Mouse (Mus musculus) c-Kit-positive CD71-negative TER-119-negative erythroid progenitor cells, embryonic 14.5 days (primary cell): ENCODE results near the gene Ephb6.

Source experiments
- DNase-seq: peaks from one replicate; pipeline ENCODE4 v3.0.0-alpha.2; 2013; ENCODE audit warnings: low read depth

Ephb6 gene

GRCm38 (mm10) chr6:41628180-41628579 is 22.9 kb downstream of the Ephb6 start:
- DNase-seq: no peak

- no peak for DNase-seq
These were observed 25.5 kb downstream of the Ephb6 start for GRCm38 (mm10) chr6:41630791-41631190.

GRCm38 (mm10) chr6:41631549-41631948 is 26.3 kb downstream of the Ephb6 start:
- DNase-seq: no peak

GRCm38 (mm10) chr6:41635211-41635610 is 29.9 kb downstream of the Ephb6 start:
- DNase-seq: no peak

GRCm38 (mm10) chr6:41636178-41636577 is 30.9 kb downstream of the Ephb6 start, which contains the start of gene Trpv6:
Trpv6 (minus strand) TSS chr6:41636405.
- no peak for DNase-seq

GRCm38 (mm10) chr6:41637393-41637792 is 32.1 kb downstream of the Ephb6 start:
- DNase-seq: no peak

- no peak for DNase-seq
These were observed 32.7 kb downstream of the Ephb6 start for GRCm38 (mm10) chr6:41637927-41638506.

GRCm38 (mm10) chr6:41640449-41640848 is 35.2 kb downstream of the Ephb6 start:
- no peak for DNase-seq

GRCm38 (mm10) chr6:41641173-41641866 is 36.0 kb downstream of the Ephb6 start:
- DNase-seq: no peak

- no peak for DNase-seq
These were observed 37.5 kb downstream of the Ephb6 start for GRCm38 (mm10) chr6:41642765-41643164.

GRCm38 (mm10) chr6:41643227-41643626 is 37.9 kb downstream of the Ephb6 start:
- DNase-seq: no peak

- DNase-seq: no peak
These were observed 40.9 kb downstream of the Ephb6 start for GRCm38 (mm10) chr6:41646220-41646619.

GRCm38 (mm10) chr6:41646672-41647071 is 41.4 kb downstream of the Ephb6 start:
- no peak for DNase-seq

GRCm38 (mm10) chr6:41653173-41653572 is 47.9 kb downstream of the Ephb6 start:
- no peak for DNase-seq

- DNase-seq: no peak
These were observed 49.4 kb downstream of the Ephb6 start for GRCm38 (mm10) chr6:41654648-41655047.

GRCm38 (mm10) chr6:41658487-41658886 is 53.2 kb downstream of the Ephb6 start:
- DNase-seq: no peak

- DNase-seq: no peak
These were observed 57.0 kb downstream of the Ephb6 start for GRCm38 (mm10) chr6:41662320-41662719.
